Mouse (Mus musculus) lung, postnatal 0 days (tissue): ENCODE measurements around the gene Rimbp3.

Experiments used
- CTCF ChIP-seq: IDR thresholded peaks from 2 replicates; pipeline ENCODE4 v1.5.1; 2016; ENCODE audit warnings: antibody characterized with exemption, mild to moderate bottlenecking
- EP300 ChIP-seq: IDR thresholded peaks from 2 replicates; pipeline ENCODE4 v1.6.1; 2016; ENCODE audit warnings: antibody characterized with exemption, mild to moderate bottlenecking, control low read depth

GRCm38 (mm10) chr16:17185475-17185874, 22.9 kb upstream of the Rimbp3 start:
- TF ChIP-seq EP300 (no peak), CTCF (no peak)
